Mouse (Mus musculus): ENCODE results near the gene Kri1.

- TF ChIP-seq CTCF (IDR thresholded peaks at IDR 0.05; ENCODE audit: control insufficient read depth, insufficient read depth, insufficient read length) (no peak), MYOG (IDR thresholded peaks at IDR 0.05; ENCODE audit: control insufficient read depth, extremely low read depth, insufficient read length) (no peak), USF1 (IDR thresholded peaks at IDR 0.05; ENCODE audit: low read depth) (no peak), MYOD1 (IDR thresholded peaks at IDR 0.05; ENCODE audit: control insufficient read depth, insufficient read length, low read depth) (no peak), CEBPB (IDR thresholded peaks at IDR 0.05; ENCODE audit: low read depth) (no peak), MAX (IDR thresholded peaks at IDR 0.05) (no peak), FOSL1 (IDR thresholded peaks at IDR 0.05; ENCODE audit: insufficient read depth, low read length, poor library complexity, severe bottlenecking) (no peak)
Measured at GRCm38 (mm10) chr9:21288404-21289336, 901 bp upstream of the Kri1 start.

All from C2C12 (cell line).